Comparison of ENCODE assay signal across 31 mouse cellular contexts in genomic region chr2:104183246-104183845, GRCm38 (mm10).
"Had no signal": no experiment of that assay in that cellular context is flagged by ENCODE, and none has a peak within 500 bp of the region (broad histone marks: within the 10 kb centered on the region; RNA-seq: fewer than 3 reads in every experiment).

No protein-coding gene starts in this region.

- H3K36me3 ChIP-seq: limb, embryonic 10.5 days; limb, embryonic 12.5 days; limb, embryonic 13.5 days; limb, embryonic 15.5 days; liver, embryonic 12.5 days; liver, embryonic 13.5 days; liver, embryonic 15.5 days; lung, embryonic 15.5 days; midbrain, embryonic 10.5 days; midbrain, embryonic 12.5 days; midbrain, embryonic 13.5 days; midbrain, embryonic 15.5 days; neural tube, embryonic 12.5 days had no signal

- H3K4me1 ChIP-seq: limb, embryonic 10.5 days; limb, embryonic 12.5 days; limb, embryonic 13.5 days; limb, embryonic 15.5 days; liver, embryonic 13.5 days; liver, embryonic 15.5 days; lung, embryonic 15.5 days; midbrain, embryonic 10.5 days; midbrain, embryonic 12.5 days; midbrain, embryonic 13.5 days; midbrain, embryonic 15.5 days; neural tube, embryonic 12.5 days; neural tube, embryonic 13.5 days had no signal

- H3K27ac ChIP-seq: limb, embryonic 10.5 days; limb, embryonic 12.5 days; limb, embryonic 13.5 days; limb, embryonic 15.5 days; liver, embryonic 12.5 days; liver, embryonic 13.5 days; liver, embryonic 14.5 days; liver, embryonic 15.5 days; lung, embryonic 15.5 days; macrophage; midbrain, embryonic 10.5 days; midbrain, embryonic 12.5 days; midbrain, embryonic 13.5 days; midbrain, embryonic 15.5 days; neural tube, embryonic 12.5 days; neural tube, embryonic 13.5 days had no signal

- H3K9me3 ChIP-seq: limb, embryonic 10.5 days; limb, embryonic 12.5 days; limb, embryonic 13.5 days; limb, embryonic 15.5 days; liver, embryonic 12.5 days; liver, embryonic 13.5 days; liver, embryonic 15.5 days; lung, embryonic 15.5 days; midbrain, embryonic 10.5 days; midbrain, embryonic 12.5 days; midbrain, embryonic 13.5 days; midbrain, embryonic 15.5 days; neural tube, embryonic 12.5 days; neural tube, embryonic 13.5 days had no signal

- H3K4me3 ChIP-seq: limb, embryonic 10.5 days; limb, embryonic 12.5 days; limb, embryonic 13.5 days; limb, embryonic 15.5 days; liver, embryonic 12.5 days; liver, embryonic 13.5 days; liver, embryonic 15.5 days; lung, embryonic 15.5 days; megakaryocyte, embryonic 14.5 days; midbrain, embryonic 10.5 days; midbrain, embryonic 12.5 days; midbrain, embryonic 13.5 days; midbrain, embryonic 15.5 days; myocyte; neural tube, embryonic 12.5 days; neural tube, embryonic 13.5 days had no signal

- H3K4me2 ChIP-seq: limb, embryonic 12.5 days; limb, embryonic 13.5 days; limb, embryonic 15.5 days; liver, embryonic 11.5 days; liver, embryonic 12.5 days; liver, embryonic 13.5 days; liver, embryonic 15.5 days; lung, embryonic 14.5 days; lung, embryonic 15.5 days; midbrain, embryonic 12.5 days; midbrain, embryonic 13.5 days; midbrain, embryonic 15.5 days; neural tube, embryonic 12.5 days; neural tube, embryonic 13.5 days had no signal

- ATAC-seq: liver, embryonic 12.5 days; liver, postnatal 0 days; lung, postnatal 0 days; midbrain, embryonic 13.5 days; midbrain, embryonic 15.5 days; midbrain, embryonic 16.5 days had no signal

- H3K9ac ChIP-seq: limb, embryonic 12.5 days; limb, embryonic 13.5 days; limb, embryonic 15.5 days; liver, embryonic 12.5 days; liver, embryonic 13.5 days; liver, embryonic 14.5 days; liver, embryonic 15.5 days; liver, postnatal 0 days; lung, embryonic 14.5 days; lung, embryonic 15.5 days; midbrain, embryonic 12.5 days; midbrain, embryonic 13.5 days; midbrain, embryonic 15.5 days; neural tube, embryonic 12.5 days; neural tube, embryonic 13.5 days had no signal

- DNase-seq: left cerebral cortex, postnatal 4 days; liver; liver, embryonic 13.5 days; liver, postnatal 0 days; lung, adult 18-20 months; lung, adult 2 months; lung, embryonic 14.5 days; lung, postnatal 10 days; lung, postnatal 14 days; lung, postnatal 36 days; lung, postnatal 4 days had no signal

- H3K27me3 ChIP-seq: limb, embryonic 12.5 days; limb, embryonic 13.5 days; limb, embryonic 15.5 days; liver, embryonic 15.5 days; lung, embryonic 15.5 days; midbrain, embryonic 12.5 days; midbrain, embryonic 13.5 days; midbrain, embryonic 15.5 days; neural tube, embryonic 12.5 days; neural tube, embryonic 13.5 days had no signal
